Mouse (Mus musculus) testis, adult 2 months (tissue): ENCODE results near the gene Zranb1.

Experiments used
- CTCF ChIP-seq: fragments of 200-500 bp; IDR thresholded peaks from 2 replicates; pipeline ENCODE4 v1.5.1; 2012; ENCODE audit warnings: low read depth, mild to moderate bottlenecking, inconsistent platforms, low read length, moderate library complexity; ENCODE audit not compliant: control insufficient read depth, insufficient read depth, insufficient replicate concordance
- POLR2A ChIP-seq: fragments of 200-500 bp; IDR thresholded peaks from 2 replicates; pipeline ENCODE4 v1.6.1; 2012; ENCODE audit warnings: low read depth, mild to moderate bottlenecking, inconsistent platforms, low read length, moderate library complexity; ENCODE audit not compliant: control insufficient read depth

GRCm38 (mm10) chr7:132898234-132898633 is 32.7 kb upstream of the Zranb1 start:
- TF ChIP-seq POLR2A (no peak), CTCF (no peak; the same call in 1 of the 2 replicates)
